Mouse (Mus musculus) liver, embryonic 15.5 days (tissue): ENCODE data around the gene Rmdn2. TPM values are rescaled to one million over a fixed set of nuclear protein-coding genes. Genes with fewer than 3 reads are reported as not detected.
A peak's percentile ranks its signal among the peaks of the same experiment; 100 is the strongest.

Experiments
- ATAC-seq: fragments of 200-750 bp; cut with Nextera tagmentation; 2 replicates; pipeline ENCODE4 v1.8.0; 2017; ENCODE audit warnings: moderate number of reproducible peaks, mild to moderate bottlenecking, moderate library complexity; ENCODE audit not compliant: insufficient read depth
- H3K27ac ChIP-seq: fragments of 300-500 bp; sonication (generic); replicated peaks from 2 replicates; pipeline ENCODE4 v1.5.1; 2015; ENCODE audit warnings: mild to moderate bottlenecking, inconsistent platforms
- H3K27me3 ChIP-seq: fragments of 300-500 bp; sonication (generic); 2 replicates; pipeline ENCODE4 v1.6.1; 2015; ENCODE audit warnings: mild to moderate bottlenecking, inconsistent platforms
- H3K36me3 ChIP-seq: fragments of 300-500 bp; sonication (generic); replicated peaks from 2 replicates; pipeline ENCODE4 v1.6.1; 2015; ENCODE audit warnings: moderate library complexity, mild to moderate bottlenecking, inconsistent platforms
- H3K4me1 ChIP-seq: fragments of 300-500 bp; sonication (generic); replicated peaks from 2 replicates; pipeline ENCODE4 v1.6.1; 2015; ENCODE audit warnings: inconsistent platforms
- H3K4me2 ChIP-seq: fragments of 300-500 bp; sonication (generic); 2 replicates; pipeline ENCODE4 v1.6.1; 2015; ENCODE audit warnings: moderate library complexity, mild to moderate bottlenecking, inconsistent platforms
- H3K4me3 ChIP-seq: fragments of 300-500 bp; sonication (generic); replicated peaks from 2 replicates; pipeline ENCODE4 v1.5.1; 2015; ENCODE audit warnings: mild to moderate bottlenecking, inconsistent platforms
- H3K9ac ChIP-seq: fragments of 300-500 bp; sonication (generic); 2 replicates; pipeline ENCODE4 v1.6.1; 2015; ENCODE audit warnings: moderate library complexity, mild to moderate bottlenecking, inconsistent platforms
- H3K9me3 ChIP-seq: fragments of 300-500 bp; sonication (generic); replicated peaks from 2 replicates; pipeline ENCODE4 v1.6.1; 2016; ENCODE audit warnings: inconsistent platforms
- WGBS: fragments of 180-500 bp; shearing (Covaris S2); methylation state at CpG from one replicate; pipeline ENCODE4 v1.1.7; 2015; ENCODE audit warnings: mixed read lengths; ENCODE audit not compliant: insufficient replicate concordance; 5-methylcytosine and 5-hydroxymethylcytosine counted together
- polyA plus RNA-seq: library from polyadenylated mRNA; unstranded; fragments of >200 nt; fragmentation: Nextera tagmentation; extraction: Ambion mirVana; gene quantifications from 2 replicates; pipeline ENCODE4 v1.2.1, GENCODE M21; 2015

Gene Rmdn2
- polyA plus RNA-seq, 1 experiment from 2014 or later: 4.7 TPM

GRCm38 (mm10) chr17:79715649-79716143 lies 104.0 kb downstream of the Rmdn2 start:
- peaks cover 79% of the 10 kb centered on the region for H3K27me3 ChIP-seq
- under 1% methylated on average over 42 of the region's 42 CpGs for WGBS
- no peak overlapping the region for H3K9ac ChIP-seq

GRCm38 (mm10) chr17:79720681-79721080 lies 109.0 kb downstream of the Rmdn2 start:
- H3K27me3 ChIP-seq: peaks cover 32% of the 10 kb centered on the region
- H3K27ac ChIP-seq: no peak overlapping the region
- H3K4me3 ChIP-seq: no peak overlapping the region
- 63% methylated on average over 7 of the region's 7 CpGs for WGBS
- H3K9ac ChIP-seq: no peak overlapping the region
- no peak for ATAC-seq
- H3K36me3 ChIP-seq: no peaks in the 10 kb centered on the region
- 0 out of 2 replicates have a peak, but pooled peaks cover 3% of the 10 kb centered on the region for H3K4me1 ChIP-seq
- no peaks in the 10 kb centered on the region for H3K9me3 ChIP-seq
- no peak overlapping the region for H3K4me2 ChIP-seq

More at GRCm38 (mm10) chr17:79715649-79716143, 104.0 kb downstream of the Rmdn2 start:
- H3K27ac ChIP-seq: no peak overlapping the region
- no peaks in the 10 kb centered on the region for H3K36me3 ChIP-seq
- peaks cover 25% of the 10 kb centered on the region for H3K4me1 ChIP-seq
- peak overlapping the region; percentile 36 for H3K4me3 ChIP-seq
- H3K4me2 ChIP-seq: peak overlapping the region; percentile 62
- H3K9me3 ChIP-seq: no peaks in the 10 kb centered on the region
- 0 out of 2 replicates have a peak, but pooled peaks have one; percentile 34 for ATAC-seq

- Histone ChIP-seq H3K9me3 (no peaks in the 10 kb centered on the region), H3K27ac (no peak overlapping the region), H3K27me3 (peaks cover 16% of the 10 kb centered on the region), H3K4me3 (no peak overlapping the region), H3K4me2 (no peak overlapping the region), H3K4me1 (no peaks in the 10 kb centered on the region), H3K36me3 (no peaks in the 10 kb centered on the region), H3K9ac (no peak overlapping the region)
- WGBS: 62% methylated on average over 5 of the region's 5 CpGs
- no peak for ATAC-seq
These were observed 115.0 kb downstream of the Rmdn2 start for GRCm38 (mm10) chr17:79726613-79727012.

- H3K9ac ChIP-seq: no peak overlapping the region
- no peak for ATAC-seq
- H3K27me3 ChIP-seq: peaks cover 16% of the 10 kb centered on the region
- H3K36me3 ChIP-seq: no peaks in the 10 kb centered on the region
- no peak overlapping the region for H3K4me2 ChIP-seq
- H3K9me3 ChIP-seq: no peaks in the 10 kb centered on the region
- H3K4me1 ChIP-seq: no peaks in the 10 kb centered on the region
- H3K27ac ChIP-seq: no peak overlapping the region
- no peak overlapping the region for H3K4me3 ChIP-seq
- WGBS: 28% methylated on average over 14 of the region's 14 CpGs
These were observed 116.5 kb downstream of the Rmdn2 start for GRCm38 (mm10) chr17:79728053-79728584.

- H3K4me1 ChIP-seq: no peaks in the 10 kb centered on the region
- H3K27ac ChIP-seq: no peak overlapping the region
- no peak overlapping the region for H3K9ac ChIP-seq
- ATAC-seq: no peak
- H3K4me3 ChIP-seq: no peak overlapping the region
- no peak overlapping the region for H3K4me2 ChIP-seq
- WGBS: 38% methylated on average over 16 of the region's 16 CpGs
- H3K27me3 ChIP-seq: peaks cover 16% of the 10 kb centered on the region
- no peaks in the 10 kb centered on the region for H3K36me3 ChIP-seq
- no peaks in the 10 kb centered on the region for H3K9me3 ChIP-seq
These were observed 117.2 kb downstream of the Rmdn2 start for GRCm38 (mm10) chr17:79728585-79729503.

- Histone ChIP-seq H3K27me3 (peaks cover 16% of the 10 kb centered on the region; the same call in 1 of the 2 replicates), H3K9ac (no peak overlapping the region), H3K4me2 (no peak overlapping the region), H3K27ac (no peak overlapping the region), H3K36me3 (no peaks in the 10 kb centered on the region), H3K4me1 (no peaks in the 10 kb centered on the region), H3K9me3 (no peaks in the 10 kb centered on the region), H3K4me3 (no peak overlapping the region)
- WGBS: 50% methylated on average over 8 of the region's 8 CpGs
- no peak for ATAC-seq
These were observed 119.3 kb downstream of the Rmdn2 start for GRCm38 (mm10) chr17:79730988-79731387.

- Histone ChIP-seq H3K4me1 (no peaks in the 10 kb centered on the region), H3K4me2 (no peak overlapping the region), H3K27me3 (peaks cover 14% of the 10 kb centered on the region; the same call in 1 of the 2 replicates), H3K27ac (no peak overlapping the region), H3K9me3 (no peaks in the 10 kb centered on the region), H3K4me3 (no peak overlapping the region), H3K9ac (no peak overlapping the region), H3K36me3 (no peaks in the 10 kb centered on the region)
- no peak for ATAC-seq
- 47% methylated on average over 4 of the region's 4 CpGs for WGBS
These were observed 121.4 kb downstream of the Rmdn2 start for GRCm38 (mm10) chr17:79733039-79733438.

- Histone ChIP-seq H3K27ac (no peak overlapping the region), H3K4me1 (no peaks in the 10 kb centered on the region), H3K9ac (no peak overlapping the region), H3K4me3 (no peak overlapping the region), H3K9me3 (no peaks in the 10 kb centered on the region), H3K4me2 (no peak overlapping the region), H3K27me3 (no peaks in the 10 kb centered on the region), H3K36me3 (no peaks in the 10 kb centered on the region)
- no peak for ATAC-seq
- 70% methylated on average over 3 of the region's 3 CpGs for WGBS
These were observed 125.9 kb downstream of the Rmdn2 start for GRCm38 (mm10) chr17:79737598-79737997.

- Histone ChIP-seq H3K9ac (no peak overlapping the region), H3K4me3 (no peak overlapping the region), H3K9me3 (no peaks in the 10 kb centered on the region), H3K27ac (no peak overlapping the region), H3K4me2 (no peak overlapping the region), H3K27me3 (no peaks in the 10 kb centered on the region), H3K36me3 (no peaks in the 10 kb centered on the region), H3K4me1 (no peaks in the 10 kb centered on the region)
- ATAC-seq: no peak
- 50% methylated on average over 5 of the region's 5 CpGs for WGBS
These were observed 127.3 kb downstream of the Rmdn2 start for GRCm38 (mm10) chr17:79738847-79739498.

- H3K9me3 ChIP-seq: no peaks in the 10 kb centered on the region
- no peak overlapping the region for H3K4me3 ChIP-seq
- H3K27me3 ChIP-seq: no peaks in the 10 kb centered on the region
- H3K27ac ChIP-seq: no peak overlapping the region
- no peaks in the 10 kb centered on the region for H3K4me1 ChIP-seq
- H3K9ac ChIP-seq: no peak overlapping the region
- H3K4me2 ChIP-seq: no peak overlapping the region
- WGBS: 63% methylated on average over 5 of the region's 5 CpGs
- H3K36me3 ChIP-seq: no peaks in the 10 kb centered on the region
- ATAC-seq: no peak
These were observed 131.0 kb downstream of the Rmdn2 start for GRCm38 (mm10) chr17:79742635-79743034.
